Mouse (Mus musculus) stomach, postnatal 0 days (tissue): ENCODE data around the gene Cdca3. TPM values are rescaled to one million over a fixed set of nuclear protein-coding genes. Genes with fewer than 3 reads are reported as not detected.

Source experiments
- ATAC-seq: fragments of 200-750 bp; cut with Nextera tagmentation; 2 replicates; pipeline ENCODE4 v1.8.0; 2017; ENCODE audit not compliant: low FRiP score, low TSS enrichment
- DNase-seq: peaks from one replicate; pipeline ENCODE4 v3.0.0-alpha.2; 2016; ENCODE audit warnings: low spot score
- H3K27ac ChIP-seq: fragments of 300-500 bp; sonication (generic); replicated peaks from 2 replicates; pipeline ENCODE4 v1.5.1; 2014; ENCODE audit warnings: mild to moderate bottlenecking, control low read depth
- H3K27me3 ChIP-seq: fragments of 300-500 bp; sonication (generic); 2 replicates; pipeline ENCODE4 v1.6.1; 2014; ENCODE audit warnings: low read length; ENCODE audit not compliant: control insufficient read depth, insufficient read depth
- H3K36me3 ChIP-seq: fragments of 300-500 bp; sonication (generic); 2 replicates; pipeline ENCODE4 v1.6.1; 2014; ENCODE audit warnings: low read length, mixed read lengths; ENCODE audit not compliant: control insufficient read depth, insufficient read depth
- H3K4me1 ChIP-seq: fragments of 300-500 bp; sonication (generic); replicated peaks from 2 replicates; pipeline ENCODE4 v1.6.1; 2014; ENCODE audit warnings: antibody characterized with exemption; ENCODE audit not compliant: control insufficient read depth, insufficient read depth
- H3K4me2 ChIP-seq: fragments of 300-500 bp; sonication (generic); replicated peaks from 2 replicates; pipeline ENCODE4 v1.6.1; 2014; ENCODE audit warnings: low read depth, mild to moderate bottlenecking, control low read depth, moderate library complexity
- H3K4me3 ChIP-seq: fragments of 300-500 bp; sonication (generic); 2 replicates; pipeline ENCODE4 v1.5.1; 2014; ENCODE audit warnings: low read depth, low read length, control low read depth
- H3K9ac ChIP-seq: fragments of 300-500 bp; sonication (generic); 2 replicates; pipeline ENCODE4 v1.6.1; 2014; ENCODE audit warnings: mild to moderate bottlenecking, low read length, control low read depth, mixed read lengths
- H3K9me3 ChIP-seq: fragments of 300-500 bp; sonication (generic); 2 replicates; pipeline ENCODE4 v1.6.1; 2016; ENCODE audit warnings: low read length; ENCODE audit not compliant: control insufficient read depth
- CTCF ChIP-seq: IDR thresholded peaks from 2 replicates; pipeline ENCODE4 v1.5.1; 2016; ENCODE audit warnings: antibody characterized with exemption, low read depth, mild to moderate bottlenecking, moderate library complexity
- EP300 ChIP-seq: optimal IDR thresholded peaks from 2 replicates; pipeline ENCODE3; 2016; ENCODE audit warnings: antibody characterized with exemption
- WGBS: fragments of 180-500 bp; shearing (Covaris S2); extraction: QIAGEN DNeasy Blood & Tissue Kit; methylation state at CpG from one replicate; pipeline ENCODE4 v1.1.7; 2014; 5-methylcytosine and 5-hydroxymethylcytosine counted together
- polyA plus RNA-seq: library from polyadenylated mRNA; unstranded; fragments of >200 nt; fragmentation: Nextera tagmentation; extraction: Ambion mirVana; gene quantifications from 2 replicates; pipeline ENCODE4 v1.2.1, GENCODE M21; 2015

Cdca3 gene
- 43.3 and 52.8 TPM in 2 replicates for polyA plus RNA-seq

DNA sequence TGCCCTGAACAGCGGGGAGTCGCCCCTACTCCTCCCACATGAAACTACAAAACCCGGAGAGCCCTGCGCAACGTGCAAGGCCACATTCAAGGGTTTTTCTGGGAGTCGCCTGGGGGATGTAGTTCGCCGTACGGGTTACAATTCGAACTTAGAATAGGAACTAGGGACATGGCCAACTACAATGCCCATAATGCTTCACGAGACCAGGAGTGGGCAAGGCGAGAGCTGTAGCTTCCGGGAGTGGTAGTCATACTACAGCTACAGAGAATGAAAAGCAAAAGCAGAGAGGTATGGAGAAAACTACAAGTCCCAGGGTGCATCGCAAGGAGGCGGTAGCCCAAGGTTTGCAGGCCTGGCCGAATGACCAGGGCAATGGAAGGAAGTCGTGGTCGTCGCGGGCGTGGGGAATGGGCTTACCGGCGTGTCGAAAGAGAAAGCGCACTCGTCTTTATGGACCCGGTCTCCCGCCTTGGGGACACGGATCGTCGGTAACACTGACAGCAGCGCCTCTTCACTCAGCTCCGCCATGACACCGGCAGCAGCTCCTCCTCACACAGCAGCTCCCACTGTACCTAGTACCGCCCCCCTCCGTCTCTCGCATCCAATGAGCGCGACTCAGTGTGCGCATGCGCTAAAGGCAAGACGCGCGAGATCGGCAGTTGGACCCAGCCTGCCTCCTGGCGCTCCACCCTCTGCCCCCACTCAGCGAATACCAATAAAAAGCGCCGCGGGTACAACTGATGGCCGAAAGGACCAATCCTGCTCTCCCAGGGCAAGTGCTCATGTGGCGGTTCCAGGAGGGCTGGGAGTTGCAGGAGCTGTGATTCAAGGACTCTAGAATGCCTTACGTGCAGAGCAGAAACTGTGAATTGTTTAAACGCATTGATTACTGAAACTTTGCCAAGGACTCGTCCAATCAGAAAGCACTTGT lies at the start of gene Cdca3, which contains the start of gene Usp5:
Gene Cdca3, plus strand, starts transcription at position 680 of the 931 bp plus-strand sequence.
Gene Usp5, minus strand, starts transcription at position 617 of the 931 bp plus-strand sequence.
- whole genome bisulfite sequencing: under 1% methylated on average over 55 of the region's 55 CpGs
- peak; percentile 99 for DNase-seq
- ATAC-seq: peak; percentile 95
- TF ChIP-seq EP300 (no peak), CTCF (peak; percentile 46)
- peak within 1 kb of the TSS; percentile 90 for H3K27ac ChIP-seq
- H3K9me3 ChIP-seq: no peaks in the 10 kb centered on the region
- peak within 1 kb of the TSS; percentile 66 for H3K4me3 ChIP-seq
- no peaks in the 10 kb centered on the region for H3K27me3 ChIP-seq
- peak within 1 kb of the TSS; percentile 84 for H3K4me2 ChIP-seq
- H3K36me3 ChIP-seq: peaks cover 8% of the 10 kb centered on the region
- H3K4me1 ChIP-seq: 0 out of 2 replicates have a peak, but pooled peaks cover 2% of the 10 kb centered on the region
- H3K9ac ChIP-seq: peak within 1 kb of the TSS; percentile 66

- H3K4me2 ChIP-seq: peak overlapping the region; percentile 58
- no peaks in the 10 kb centered on the region for H3K9me3 ChIP-seq
- 7% methylated on average over 10 of the region's 10 CpGs for WGBS
- ATAC-seq (no peak), DNase-seq (no peak)
- no peaks in the 10 kb centered on the region for H3K4me1 ChIP-seq
- TF ChIP-seq EP300: no peak
- TF ChIP-seq CTCF: no peak
- no peaks in the 10 kb centered on the region for H3K36me3 ChIP-seq
- no peak overlapping the region for H3K27ac ChIP-seq
- peak overlapping the region; percentile 45; the same call in 1 of the 2 replicates for H3K9ac ChIP-seq
- H3K4me3 ChIP-seq: peak overlapping the region; percentile 33
- H3K27me3 ChIP-seq: no peaks in the 10 kb centered on the region; the same call in 1 of the 2 replicates
These were observed 49.3 kb upstream of the Cdca3 start for GRCm38 (mm10) chr6:124779984-124780416.

GRCm38 (mm10) chr6:124780917-124781316 lies 48.4 kb upstream of the Cdca3 start:
- H3K4me3 ChIP-seq: no peak overlapping the region
- H3K27me3 ChIP-seq: no peaks in the 10 kb centered on the region; the same call in 1 of the 2 replicates
- ATAC-seq (no peak), DNase-seq (no peak)
- TF ChIP-seq CTCF: no peak
- TF ChIP-seq EP300: no peak
- 84% methylated on average over 7 of the region's 7 CpGs for WGBS
- H3K36me3 ChIP-seq: no peaks in the 10 kb centered on the region
- no peaks in the 10 kb centered on the region for H3K9me3 ChIP-seq
- no peak overlapping the region for H3K4me2 ChIP-seq
- H3K27ac ChIP-seq: no peak overlapping the region
- H3K4me1 ChIP-seq: no peaks in the 10 kb centered on the region
- H3K9ac ChIP-seq: no peak overlapping the region

DNA sequence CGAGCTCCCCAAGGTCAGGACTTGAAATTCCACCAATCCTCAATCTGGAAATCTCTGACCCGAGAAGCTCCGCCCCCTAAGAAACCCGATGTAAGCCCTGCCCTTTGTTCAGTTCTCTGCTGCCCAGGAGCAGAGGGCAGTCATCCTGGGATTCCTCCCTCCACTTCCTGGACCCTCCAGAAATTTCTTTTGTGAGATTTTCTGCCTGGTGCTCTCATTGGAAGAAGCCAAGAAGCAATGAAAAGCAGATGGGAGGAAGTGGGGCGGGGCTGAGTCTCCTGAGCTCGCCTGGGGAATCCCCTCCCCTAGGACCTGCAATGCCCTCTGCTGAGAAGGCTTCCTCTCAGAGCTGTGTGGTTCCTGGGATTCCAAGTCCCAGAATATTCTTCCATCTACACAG lies 46.9 kb upstream of the Cdca3 start:
- Histone ChIP-seq H3K27ac (no peak overlapping the region), H3K27me3 (no peaks in the 10 kb centered on the region; the same call in 1 of the 2 replicates), H3K4me3 (peak overlapping the region; percentile 8; the same call in 1 of the 2 replicates), H3K9ac (no peak overlapping the region; the same call in 1 of the 2 replicates), H3K4me2 (peak overlapping the region; percentile 33), H3K4me1 (no peaks in the 10 kb centered on the region), H3K9me3 (no peaks in the 10 kb centered on the region), H3K36me3 (no peaks in the 10 kb centered on the region)
- DNase-seq (no peak), ATAC-seq (peak; percentile 22; the same call in 1 of the 2 replicates)
- no peak for TF ChIP-seq EP300
- 16% methylated on average over 6 of the region's 6 CpGs for WGBS

DNA sequence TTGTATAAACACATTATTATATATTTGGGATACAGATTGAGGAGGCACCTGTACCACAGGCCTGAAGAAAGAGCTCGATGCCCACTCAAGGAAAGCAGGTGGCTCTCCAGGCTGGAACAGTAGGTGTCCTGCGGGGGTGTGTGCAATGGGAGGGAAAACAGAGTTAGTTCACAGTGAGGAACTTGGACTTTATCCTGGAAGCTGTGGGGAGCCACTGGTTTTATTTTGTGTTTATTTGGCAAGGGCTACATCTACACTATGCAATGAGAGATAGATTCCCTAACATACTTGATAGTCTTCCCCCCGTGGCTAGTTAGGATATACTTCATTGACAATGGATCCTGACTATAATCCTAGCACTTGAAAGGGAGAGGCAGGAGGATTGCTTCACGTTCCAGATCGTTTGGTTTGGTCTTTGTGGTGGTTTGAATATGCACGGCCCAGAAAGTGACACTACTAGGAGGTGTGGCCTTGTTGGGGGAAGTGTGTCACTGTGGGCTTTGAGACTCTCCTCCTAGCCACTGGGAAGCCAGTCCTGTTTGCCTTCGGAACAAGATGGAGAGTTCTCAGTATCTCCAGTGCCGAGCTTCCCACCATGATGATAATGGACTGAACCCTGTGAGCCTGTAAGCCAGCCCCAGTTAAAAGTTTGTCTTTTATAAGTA lies 42.5 kb upstream of the Cdca3 start:
- WGBS: 54% methylated on average over 8 of the region's 8 CpGs
- DNase-seq: no peak
- no peak overlapping the region for H3K9ac ChIP-seq
- no peaks in the 10 kb centered on the region for H3K9me3 ChIP-seq
- no peak overlapping the region for H3K4me2 ChIP-seq
- TF ChIP-seq CTCF (no peak), EP300 (no peak)
- no peaks in the 10 kb centered on the region for H3K4me1 ChIP-seq
- no peaks in the 10 kb centered on the region for H3K36me3 ChIP-seq
- ATAC-seq: no peak
- no peaks in the 10 kb centered on the region for H3K27me3 ChIP-seq
- no peak overlapping the region for H3K27ac ChIP-seq
- H3K4me3 ChIP-seq: no peak overlapping the region
